Mouse (Mus musculus) olfactory bulb, adult 2 months (tissue): ENCODE results near the gene Slc34a3.

Source experiments
- CTCF ChIP-seq: fragments of 200-500 bp; IDR thresholded peaks from 2 replicates; pipeline ENCODE4 v1.5.1; 2012; ENCODE audit warnings: low read depth, mild to moderate bottlenecking, low read length, moderate library complexity; ENCODE audit not compliant: insufficient read depth
- POLR2A ChIP-seq: fragments of 200-500 bp; IDR thresholded peaks from 2 replicates; pipeline ENCODE4 v1.6.1; 2012; ENCODE audit warnings: mild to moderate bottlenecking, low read depth, low read length, moderate library complexity; ENCODE audit not compliant: insufficient read depth

DNA sequence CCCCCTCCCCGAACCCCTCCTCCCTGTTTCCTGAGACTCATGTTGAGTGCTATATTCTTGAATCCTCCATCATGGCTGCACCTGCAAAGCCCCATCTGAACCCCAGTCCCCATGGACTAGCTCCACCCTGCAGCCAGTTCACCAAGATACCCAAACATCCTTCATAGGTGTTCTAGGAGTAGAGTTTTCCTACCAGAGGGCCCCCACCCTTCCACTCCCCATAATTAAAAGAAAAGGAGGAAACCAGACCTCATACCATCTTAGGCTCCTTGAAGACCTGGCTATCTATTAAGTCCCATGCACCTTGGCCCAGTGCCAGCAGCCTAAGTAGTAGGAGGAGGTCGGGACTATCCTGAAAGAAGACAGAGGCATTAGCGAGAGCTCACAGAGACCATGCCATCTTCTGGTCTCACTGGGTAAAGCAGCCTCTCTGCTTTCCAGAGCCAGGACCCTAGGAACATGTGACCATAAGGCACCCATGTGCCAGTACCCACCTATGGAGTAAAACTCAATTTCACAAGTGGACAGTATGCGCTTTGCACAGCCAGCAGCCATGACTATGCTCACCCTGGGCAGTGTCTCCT, 30.4 kb downstream of the Slc34a3 start:
- TF ChIP-seq CTCF (no peak), POLR2A (no peak)
